Mouse (Mus musculus) bone marrow macrophage, adult 2 months (primary cell): ENCODE data around the gene Rnf166.

Experiments
- CTCF ChIP-seq: IDR thresholded peaks from 2 replicates; pipeline ENCODE4 v1.5.1; 2012; ENCODE audit warnings: low read depth, mild to moderate bottlenecking, low read length, moderate library complexity
- POLR2A ChIP-seq: IDR thresholded peaks from 2 replicates; pipeline ENCODE4 v1.6.1; 2012; ENCODE audit warnings: mild to moderate bottlenecking, low read depth, low read length, borderline replicate concordance

GRCm38 (mm10) chr8:122488387-122488786 lies 12.5 kb upstream of the Rnf166 start:
- no peak for TF ChIP-seq POLR2A
- no peak for TF ChIP-seq CTCF
